ENCODE assay signal across 8 mouse cellular contexts in genomic region chr17:31664760-31665159, GRCm38 (mm10). TPM values are rescaled to one million over a fixed set of nuclear protein-coding genes. Genes with fewer than 3 reads are reported as not detected.
A peak's percentile ranks its signal among the peaks of the same experiment; 100 is the strongest.
DNase-seq lines count a peak whose midpoint lies in the region; ATAC-seq and TF ChIP-seq lines count a peak whose summit lies in the region.

No protein-coding gene starts in this region.

- no peaks in the 10 kb centered on the region for H3K27me3 ChIP-seq in embryonic facial prominence, embryonic 10.5 days (replicated peaks; ENCODE audit: low read depth, poor library complexity, severe bottlenecking)
- no peaks in the 10 kb centered on the region for H3K27me3 ChIP-seq in kidney, embryonic 14.5 days (ENCODE audit: control insufficient read depth, insufficient read depth, low read length)
- H3K27me3 ChIP-seq in liver, adult 2 months (ENCODE audit: control insufficient read depth, insufficient read depth, low read length), result no peaks in the 10 kb centered on the region
- no peaks in the 10 kb centered on the region for H3K27me3 ChIP-seq in stomach, embryonic 16.5 days (ENCODE audit: control insufficient read depth, insufficient read depth, low read length)

- H3K9ac ChIP-seq in kidney, embryonic 14.5 days (ENCODE audit: low read depth, low read length), result no peak overlapping the region
- no peak overlapping the region for H3K9ac ChIP-seq in liver, adult 2 months (ENCODE audit: low read depth, low read length)
- no peak overlapping the region for H3K9ac ChIP-seq in stomach, embryonic 16.5 days (ENCODE audit: low read length)

- no peak overlapping the region for H3K4me3 ChIP-seq in embryonic facial prominence, embryonic 10.5 days
- H3K4me3 ChIP-seq in kidney, embryonic 14.5 days (ENCODE audit: low read length), result no peak overlapping the region
- no peak overlapping the region for H3K4me3 ChIP-seq in liver, adult 2 months (ENCODE audit: insufficient read depth, low read depth, low read length)
- no peak overlapping the region for H3K4me3 ChIP-seq in stomach, embryonic 16.5 days (replicated peaks; ENCODE audit: low read length)

- peak; percentile 90 for DNase-seq in 3T3-L1 (ENCODE audit: low read depth, low spot score)
- peak; percentile 92 for DNase-seq in adrenal gland, postnatal 10 days
- peak; percentile 86 for DNase-seq in embryonic facial prominence, embryonic 10.5 days (ENCODE audit: low spot score)
- DNase-seq in heart, adult 11 months, result peak; percentile 94
- peak; percentile 71 for DNase-seq in liver, adult 2 months (ENCODE audit: extremely low read depth, low read depth, low spot score)
- DNase-seq in natural killer cell, adult 2 months (ENCODE audit: low spot score in 2 of 2), result peak; percentile 75 to 84

- H3K9me3 ChIP-seq in embryonic facial prominence, embryonic 10.5 days, result no peaks in the 10 kb centered on the region
- H3K9me3 ChIP-seq in kidney, embryonic 14.5 days (ENCODE audit: control insufficient read depth, low read length), result no peaks in the 10 kb centered on the region
- no peaks in the 10 kb centered on the region for H3K9me3 ChIP-seq in stomach, embryonic 16.5 days (replicated peaks; ENCODE audit: control insufficient read depth, low read length)

- TF ChIP-seq CTCF in liver, adult 2 months (IDR thresholded peaks at IDR 0.05; ENCODE audit: low read depth, low read length), result peak; percentile 98

- no peaks in the 10 kb centered on the region for H3K79me2 ChIP-seq in liver, adult 2 months (ENCODE audit: control insufficient read depth, insufficient read depth, low read length)

- no peak for TF ChIP-seq POLR2A in liver, adult 2 months (IDR thresholded peaks at IDR 0.05; ENCODE audit: extremely low read depth, insufficient read depth, low read length)

- WGBS in embryonic facial prominence, embryonic 10.5 days, result 11% methylated on average over 4 of the region's 4 CpGs
- WGBS in kidney, embryonic 14.5 days, result 11% methylated on average over 4 of the region's 4 CpGs
- 9% methylated on average over 4 of the region's 4 CpGs for WGBS in liver, adult 2 months
- WGBS in stomach, embryonic 16.5 days, result 7% methylated on average over 4 of the region's 4 CpGs

- no peak overlapping the region for H3K27ac ChIP-seq in embryonic facial prominence, embryonic 10.5 days (replicated peaks)
- H3K27ac ChIP-seq in kidney, embryonic 14.5 days (ENCODE audit: low read depth, low read length), result no peak overlapping the region
- H3K27ac ChIP-seq in liver, adult 2 months (replicated peaks; ENCODE audit: insufficient read depth, low read depth, low read length), result no peak overlapping the region
- H3K27ac ChIP-seq in stomach, embryonic 16.5 days (ENCODE audit: low read length), result no peak overlapping the region

- peaks cover under 1% of the 10 kb centered on the region for H3K4me1 ChIP-seq in embryonic facial prominence, embryonic 10.5 days
- no peaks in the 10 kb centered on the region for H3K4me1 ChIP-seq in kidney, embryonic 14.5 days (ENCODE audit: control insufficient read depth, insufficient read depth, low read length)
- no peaks in the 10 kb centered on the region for H3K4me1 ChIP-seq in liver, adult 2 months (ENCODE audit: control insufficient read depth, insufficient read depth, low read length)
- no peaks in the 10 kb centered on the region; the same call in 1 of the 2 replicates for H3K4me1 ChIP-seq in stomach, embryonic 16.5 days (ENCODE audit: control insufficient read depth, insufficient read depth, low read length)

- ATAC-seq in kidney, embryonic 14.5 days (ENCODE audit: low FRiP score, low TSS enrichment), result peak; percentile 76; the same call in 1 of the 2 replicates
- ATAC-seq in stomach, embryonic 16.5 days (ENCODE audit: insufficient read depth, low FRiP score), result peak; percentile 90; the same call in 1 of the 2 replicates

- H3K36me3 ChIP-seq in embryonic facial prominence, embryonic 10.5 days (replicated peaks), result no peaks in the 10 kb centered on the region
- H3K36me3 ChIP-seq in kidney, embryonic 14.5 days (ENCODE audit: control insufficient read depth, insufficient read depth, low read length), result no peaks in the 10 kb centered on the region
- no peaks in the 10 kb centered on the region for H3K36me3 ChIP-seq in liver, adult 2 months (ENCODE audit: control insufficient read depth, insufficient read depth, low read length)
- H3K36me3 ChIP-seq in stomach, embryonic 16.5 days (ENCODE audit: control insufficient read depth, insufficient read depth, low read length), result no peaks in the 10 kb centered on the region

- H3K4me2 ChIP-seq in kidney, embryonic 14.5 days (replicated peaks; ENCODE audit: low read depth, low read length), result no peak overlapping the region
- no peak overlapping the region for H3K4me2 ChIP-seq in stomach, embryonic 16.5 days (ENCODE audit: low read depth, low read length)

RNA-seq across cellular contexts. Expression of gene U2af1, which starts 6.1 kb away (rescaled TPM):
- 100 to 1,000 TPM; 145 to 150 TPM for total RNA-seq in adrenal gland, postnatal 10 days (2021)
- 464 and 498 TPM in 2 replicates for polyA plus RNA-seq in embryonic facial prominence, embryonic 10.5 days (2016; fragmentation: Nextera tagmentation; extraction: Ambion mirVana)
- 195 and 380 TPM in 2 replicates for polyA plus RNA-seq in kidney, embryonic 14.5 days (2014; fragmentation: Nextera tagmentation; extraction: Ambion mirVana)
- 53.5 and 57.1 TPM in 2 replicates for total RNA-seq in liver, adult 2 months (2014; rRNA removed)
- 40.4 and 42.7 TPM in 2 replicates for polyA plus RNA-seq in liver, adult 2 months (2012; rRNA removed)
- 236 and 261 TPM in 2 replicates for polyA plus RNA-seq in stomach, embryonic 16.5 days (2015; fragmentation: Nextera tagmentation; extraction: Ambion mirVana)

RNA-seq across cellular contexts. Expression of gene Cryaa, which starts 12.8 kb away (rescaled TPM):
- total RNA-seq in adrenal gland, postnatal 10 days (2021), result not detected
- polyA plus RNA-seq in embryonic facial prominence, embryonic 10.5 days (2016; fragmentation: Nextera tagmentation; extraction: Ambion mirVana), result 0.77 TPM in 1 of 2 replicates, not detected in the other
- polyA plus RNA-seq in kidney, embryonic 14.5 days (2014; fragmentation: Nextera tagmentation; extraction: Ambion mirVana), result not detected in 2 replicates
- not detected in 2 replicates for total RNA-seq in liver, adult 2 months (2014; rRNA removed)
- not detected in 2 replicates for polyA plus RNA-seq in liver, adult 2 months (2012; rRNA removed)
- polyA plus RNA-seq in stomach, embryonic 16.5 days (2015; fragmentation: Nextera tagmentation; extraction: Ambion mirVana), result 0.13 and 0.62 TPM in 2 replicates

RNA-seq across cellular contexts. Expression of gene Cbs, which starts 27.7 kb away (rescaled TPM):
- total RNA-seq in adrenal gland, postnatal 10 days (2021), result 10 to 100 TPM; 17.8 to 39.9 TPM
- 2.5 and 2.8 TPM in 2 replicates for polyA plus RNA-seq in embryonic facial prominence, embryonic 10.5 days (2016; fragmentation: Nextera tagmentation; extraction: Ambion mirVana)
- polyA plus RNA-seq in kidney, embryonic 14.5 days (2014; fragmentation: Nextera tagmentation; extraction: Ambion mirVana), result 2.1 and 2.7 TPM in 2 replicates
- 236 and 490 TPM in 2 replicates for total RNA-seq in liver, adult 2 months (2014; rRNA removed)
- 782 and 968 TPM in 2 replicates for polyA plus RNA-seq in liver, adult 2 months (2012; rRNA removed)
- polyA plus RNA-seq in stomach, embryonic 16.5 days (2015; fragmentation: Nextera tagmentation; extraction: Ambion mirVana), result 25.0 and 25.6 TPM in 2 replicates

Comparison
In these comparisons a context has a peak if more than half of its experiments do, and no peak if none do; other contexts are left out.
1. RNA of gene Cbs, which starts 27.7 kb away (polyA plus RNA-seq): 782 to 968 TPM in liver, adult 2 months; 25.0 to 25.6 TPM in stomach, embryonic 16.5 days, 2.5 to 2.8 TPM in embryonic facial prominence, embryonic 10.5 days and 2.1 to 2.7 TPM in kidney, embryonic 14.5 days; every median in the first group is over 10 times any median in the second.
2. Peak in every context shown above with its lines, with median percentiles within 50 percentile points of each other: DNase-seq.